Mouse (Mus musculus) small intestine, adult 2 months (tissue): Measurements from ENCODE around the gene Tap2.

Experiments
- CTCF ChIP-seq: fragments of 200-500 bp; IDR thresholded peaks from 2 replicates; pipeline ENCODE4 v1.5.1; 2012; ENCODE audit warnings: low read depth, mild to moderate bottlenecking, control low read depth, inconsistent platforms, low read length, moderate library complexity, mixed read lengths; ENCODE audit not compliant: insufficient replicate concordance, insufficient read length; ENCODE audit errors: extremely low read depth
- POLR2A ChIP-seq: fragments of 200-500 bp; IDR thresholded peaks from 2 replicates; pipeline ENCODE4 v1.6.1; 2012; ENCODE audit warnings: low read depth, mild to moderate bottlenecking, control low read depth, inconsistent platforms, low read length, moderate library complexity

GRCm38 (mm10) chr17:34244656-34245055, 41.3 kb downstream of the Tap2 start:
- no peak for TF ChIP-seq CTCF
- no peak for TF ChIP-seq POLR2A
